Mouse (Mus musculus): ENCODE measurements around the gene Tuba8. TPM values are rescaled to one million over a fixed set of nuclear protein-coding genes. Genes with fewer than 3 reads are reported as not detected.
A peak's percentile ranks its signal among the peaks of the same experiment; 100 is the strongest.

The Tuba8 gene
- 15.9 and 17.5 TPM in 2 replicates for total RNA-seq (2021)
- long read RNA-seq, experiment 1, transcript Tuba8-201 (5 exons, 2,263 nt) = major isoform, 21 of 23 reads
- long read RNA-seq, experiment 1, partial matches to known transcripts = 2 of 23 reads
- long read RNA-seq, experiment 1, other reads (novel, unspliced or antisense) = 0 of 23 reads
- long read RNA-seq, experiment 2, transcript Tuba8-201 (5 exons, 2,263 nt) = major isoform, 32 of 35 reads
- long read RNA-seq, experiment 2, partial matches to known transcripts = 2 of 35 reads
- long read RNA-seq, experiment 2, other reads (novel, unspliced or antisense) = 1 of 35 reads

DNA sequence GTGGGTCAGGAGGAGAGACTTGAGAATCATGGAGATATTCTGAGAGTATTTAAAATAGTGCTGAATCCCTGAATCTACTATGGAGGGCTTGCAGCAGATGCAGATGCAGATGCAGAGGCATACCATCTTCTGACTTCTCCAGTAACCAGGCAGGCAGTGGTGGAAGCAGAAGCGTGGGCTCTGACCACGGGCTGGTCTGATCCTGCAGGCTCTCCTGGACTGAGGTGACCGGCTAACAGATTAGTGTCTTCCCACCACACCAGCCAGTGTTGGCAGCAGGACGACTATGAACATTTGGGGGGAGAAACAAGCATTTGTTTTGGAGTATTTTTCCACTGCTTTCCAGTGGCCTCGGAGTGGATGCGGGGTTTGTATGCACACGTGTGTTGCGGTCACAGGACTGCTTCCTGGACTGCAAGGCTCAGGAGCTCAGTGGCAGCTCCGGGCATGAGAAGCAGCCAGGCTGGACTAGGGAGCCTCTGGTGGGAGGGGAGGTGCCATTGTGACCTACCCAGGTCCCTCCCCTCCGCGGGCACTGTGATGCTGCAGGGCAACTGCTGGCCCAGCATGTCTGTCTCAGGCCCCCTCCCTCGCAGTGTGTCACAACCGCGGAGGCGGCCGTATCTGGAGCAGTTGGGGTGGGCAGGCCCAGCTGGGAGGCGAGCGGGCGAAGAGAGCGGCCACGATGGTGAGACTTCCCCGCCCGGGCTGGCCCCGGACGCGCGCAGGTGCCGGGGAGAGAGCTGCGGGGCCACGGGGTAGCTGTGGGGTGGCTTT is at the start of gene Tuba8:
TSS of gene Tuba8 (plus strand) at position 548 of the 777 bp plus-strand sequence.
- peak; percentile 89 for DNase-seq

DNA sequence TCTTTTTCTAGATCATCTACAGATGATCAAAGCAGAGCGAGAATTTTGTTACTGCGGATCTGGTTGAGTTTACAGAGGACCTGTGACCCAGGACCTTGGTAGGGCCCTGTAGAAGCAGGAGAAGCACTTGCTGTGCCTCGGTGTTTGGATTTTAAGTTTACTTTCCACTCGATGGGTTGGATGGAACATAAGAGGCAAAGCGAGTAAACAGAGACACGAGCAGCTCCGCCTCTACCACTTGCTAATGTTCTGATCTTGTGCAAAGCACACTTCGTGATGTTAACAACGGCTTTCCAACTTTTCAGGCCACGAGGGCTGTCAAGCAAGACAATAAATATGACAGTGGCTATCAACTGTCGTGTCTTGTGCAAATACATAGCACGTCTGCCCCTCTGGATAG is 47.9 kb upstream of the Tuba8 start:
- DNase-seq = no peak

DNA sequence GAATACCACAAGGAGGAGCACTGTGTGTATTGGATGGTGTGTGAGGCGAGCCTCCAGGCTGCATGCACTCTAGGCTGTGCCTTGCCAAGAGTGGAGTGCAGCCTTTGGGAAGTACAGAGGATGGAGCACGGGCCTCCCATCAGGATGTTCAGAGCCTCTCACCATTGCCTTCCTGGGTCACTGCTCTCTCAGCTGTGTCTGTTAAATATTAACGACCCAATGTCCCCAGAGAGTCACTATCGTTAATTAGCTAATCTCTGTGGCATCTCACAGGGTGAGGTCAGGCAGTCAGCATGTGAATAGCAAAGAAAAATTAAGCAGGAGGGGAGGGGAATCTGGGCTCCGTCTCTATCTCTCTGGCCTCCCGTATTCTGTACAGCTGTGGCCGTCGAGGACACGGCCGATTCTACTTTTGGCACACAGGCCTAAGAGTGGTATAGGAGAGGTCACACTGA is 44.4 kb upstream of the Tuba8 start:
- no peak for DNase-seq

DNA sequence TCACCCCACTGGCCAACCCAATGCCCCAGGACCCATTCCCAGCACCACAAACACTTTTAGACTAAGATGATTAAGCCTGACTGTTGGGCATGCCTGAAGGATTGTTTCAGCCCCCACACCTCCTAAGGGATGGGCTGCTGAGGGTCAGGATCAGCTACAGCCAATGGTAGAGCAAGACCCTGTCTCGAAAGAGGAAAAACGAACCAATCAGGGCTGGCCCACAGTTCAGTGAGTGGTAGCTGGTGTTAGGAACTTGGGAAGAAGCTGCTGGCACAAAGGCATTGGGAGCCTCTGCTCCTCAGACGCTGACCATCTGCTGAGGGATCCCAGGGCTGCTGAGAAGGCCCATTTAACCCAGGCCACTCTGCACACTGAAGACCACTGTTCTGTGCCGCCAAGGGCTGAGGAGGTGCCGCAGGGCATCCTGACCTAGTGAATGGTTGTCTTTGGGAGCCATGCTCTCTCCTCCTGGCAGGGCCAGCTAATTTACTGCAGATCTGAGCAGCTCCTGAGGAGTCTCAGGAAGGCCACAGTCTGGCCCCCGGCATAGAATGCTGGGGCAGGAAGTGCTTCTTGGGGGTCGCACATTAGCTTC is 43.0 kb upstream of the Tuba8 start:
- no peak for DNase-seq

DNA sequence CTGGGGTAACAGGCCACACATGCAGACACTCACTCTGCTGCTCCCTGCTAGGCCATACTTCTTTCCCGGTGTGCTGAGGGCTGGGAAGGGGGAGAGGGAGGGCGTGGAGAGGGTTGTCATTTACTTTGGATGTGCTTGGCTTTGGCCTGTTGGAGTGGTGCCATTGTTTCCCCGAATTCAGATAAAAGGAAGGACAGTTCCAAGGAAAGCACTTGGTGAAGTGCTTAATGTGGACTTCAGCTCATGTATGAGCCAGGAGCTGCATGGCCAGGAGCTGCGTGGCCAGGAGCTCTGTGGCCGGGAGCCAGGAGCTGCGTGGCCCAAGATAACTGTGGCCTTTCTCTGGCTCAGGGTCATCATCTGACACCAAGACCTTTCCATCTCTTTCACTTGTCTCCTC is 39.4 kb upstream of the Tuba8 start:
- DNase-seq = peak; percentile 79

DNA sequence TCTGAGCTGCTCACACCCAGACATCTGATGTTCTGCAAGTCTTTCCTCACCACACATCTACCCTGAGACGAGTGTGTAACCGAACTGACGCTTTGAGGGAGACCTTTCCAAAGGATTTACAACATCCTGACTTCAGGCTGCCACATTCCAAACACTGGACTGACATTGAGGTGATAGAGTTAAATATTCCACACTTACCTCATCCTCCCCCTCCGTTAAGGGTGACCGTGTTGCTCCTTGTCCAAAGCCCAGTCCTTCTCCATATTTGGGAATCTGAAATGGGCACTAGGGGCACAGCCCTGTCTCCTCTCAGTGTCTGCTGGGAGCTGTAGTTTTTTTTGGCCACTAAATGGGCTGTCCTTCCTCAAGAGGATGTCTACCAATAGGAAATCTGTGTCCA is 37.0 kb upstream of the Tuba8 start:
- DNase-seq = no peak

DNA sequence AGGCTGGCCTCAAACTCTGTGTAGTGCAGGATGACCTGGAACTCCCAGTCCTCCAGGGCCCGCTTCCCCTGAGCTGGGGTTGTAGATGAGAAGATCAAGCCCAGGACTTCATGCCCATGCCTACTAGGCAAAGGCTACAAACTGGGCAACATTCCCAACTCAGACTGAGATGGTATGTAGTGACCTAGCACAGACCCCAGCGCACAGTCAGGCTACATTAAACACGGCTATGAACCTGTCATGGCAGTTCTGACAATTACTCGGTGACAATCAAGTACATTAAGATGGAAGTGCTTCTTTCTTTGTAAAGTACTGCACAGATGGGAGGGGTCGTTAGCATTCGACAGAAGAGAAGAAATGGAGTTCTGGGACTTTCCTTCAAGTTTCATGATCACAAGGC is 35.7 kb upstream of the Tuba8 start:
- no peak for DNase-seq

DNA sequence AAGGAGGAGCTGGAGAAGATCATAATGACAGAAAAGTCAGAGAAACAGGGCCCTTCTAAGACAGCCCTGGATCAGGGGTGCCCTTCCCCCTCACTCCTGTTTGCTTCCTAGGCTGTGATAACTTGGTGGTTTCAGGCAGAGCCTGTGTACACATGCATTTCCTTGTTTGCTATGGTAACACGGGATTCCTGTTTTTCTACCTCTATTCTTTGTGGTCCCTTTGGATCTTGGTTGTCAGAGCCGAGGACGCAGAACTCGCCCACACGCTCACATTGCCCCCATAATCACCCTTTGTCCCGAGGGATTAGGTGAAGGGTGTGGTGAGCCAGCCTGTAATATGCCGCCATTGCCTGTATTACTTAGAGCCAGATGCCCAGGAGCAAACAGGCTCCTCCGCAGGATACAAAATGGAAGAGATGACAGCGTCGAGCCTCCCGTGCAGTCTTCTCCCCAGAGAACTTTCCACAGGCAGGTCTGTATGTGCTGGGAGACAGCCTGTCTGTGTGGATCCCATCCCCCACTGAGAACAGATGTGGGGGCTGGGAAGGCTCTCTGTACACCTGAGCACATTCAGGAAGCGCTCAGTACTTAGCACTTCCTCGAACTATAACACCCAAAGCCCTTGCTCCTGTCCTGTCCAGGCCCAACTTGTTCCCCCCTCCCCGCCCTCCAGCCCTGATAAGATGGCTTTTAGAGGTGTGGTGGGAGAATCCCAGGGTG is 34.3 kb upstream of the Tuba8 start:
- no peak for DNase-seq

DNA sequence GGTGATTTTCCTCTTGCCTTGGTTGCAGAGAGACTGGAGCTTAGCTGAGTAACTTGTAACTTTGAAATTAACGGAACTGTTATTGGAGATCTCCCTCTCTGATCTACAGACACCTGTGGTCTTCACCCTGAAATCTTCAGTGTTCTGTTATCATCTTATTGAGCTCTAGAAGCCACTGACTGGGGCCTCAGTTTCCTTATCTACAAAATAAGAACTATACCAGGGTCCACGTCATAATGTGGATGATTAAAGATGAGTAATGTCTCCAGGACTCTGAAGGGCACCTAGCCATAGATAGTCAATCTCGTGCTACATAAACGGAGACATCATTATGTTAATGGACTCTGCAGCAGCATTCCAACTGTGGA is 33.8 kb upstream of the Tuba8 start:
- no peak for DNase-seq

DNA sequence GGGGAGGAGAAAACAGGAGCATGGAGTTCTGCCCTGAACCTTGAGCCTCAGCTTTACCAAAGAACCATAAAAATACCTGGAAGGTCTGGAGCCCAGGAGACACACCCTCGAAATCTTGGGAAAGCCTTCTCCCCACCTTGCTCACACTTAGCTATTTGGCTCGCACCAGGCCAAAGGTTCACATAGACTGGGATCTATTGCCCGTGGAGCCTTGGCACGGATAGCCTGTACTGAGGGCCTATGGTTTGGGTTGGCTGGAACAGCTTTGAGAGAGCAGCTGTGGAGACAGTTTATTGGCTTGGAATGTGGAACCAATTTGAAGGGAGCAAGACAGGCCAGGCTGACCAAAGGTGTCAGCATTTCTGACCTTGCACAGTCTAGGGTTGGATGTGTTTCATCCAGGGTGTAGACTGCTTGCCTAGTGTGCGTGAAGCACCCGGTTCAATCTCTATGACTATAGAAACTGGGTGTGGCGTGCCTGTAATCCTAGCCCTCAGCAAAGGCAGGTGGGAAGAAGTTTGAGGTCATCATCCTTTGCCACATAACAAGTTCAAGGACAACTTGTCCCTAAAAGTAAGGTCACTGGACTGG is 33.3 kb upstream of the Tuba8 start:
- DNase-seq = peak; percentile 32

DNA sequence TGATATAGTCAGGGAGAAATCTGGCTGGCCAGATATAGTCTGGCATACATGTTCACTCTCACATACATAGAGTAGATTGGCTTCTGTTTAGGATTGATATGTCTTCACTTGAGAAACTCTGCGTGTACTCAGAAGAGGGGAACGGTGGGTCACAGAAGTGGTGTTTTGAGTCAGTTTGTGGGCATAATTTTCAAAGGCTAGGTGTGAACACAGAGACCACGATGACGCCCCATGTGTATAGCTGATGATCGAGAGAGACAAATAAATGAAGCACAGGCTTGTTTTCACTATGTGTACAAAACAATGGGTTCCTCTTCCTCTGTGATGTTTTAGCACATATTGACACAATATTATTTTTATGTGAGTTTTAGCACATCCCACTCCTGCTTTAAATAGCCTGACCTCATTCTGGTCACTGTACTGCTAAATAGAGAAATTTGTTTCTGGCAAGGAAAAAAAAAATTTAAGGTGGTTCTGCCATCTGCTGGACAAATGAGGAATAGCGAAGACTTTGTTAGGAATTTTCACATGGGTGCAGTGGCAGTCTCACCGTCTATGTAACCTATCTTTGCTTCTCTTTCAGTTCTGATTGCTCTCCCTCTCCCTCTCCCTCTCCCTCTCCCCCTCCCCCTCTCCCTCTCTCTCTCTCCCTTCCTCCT is 31.7 kb upstream of the Tuba8 start:
- peak; percentile 66 for DNase-seq

DNA sequence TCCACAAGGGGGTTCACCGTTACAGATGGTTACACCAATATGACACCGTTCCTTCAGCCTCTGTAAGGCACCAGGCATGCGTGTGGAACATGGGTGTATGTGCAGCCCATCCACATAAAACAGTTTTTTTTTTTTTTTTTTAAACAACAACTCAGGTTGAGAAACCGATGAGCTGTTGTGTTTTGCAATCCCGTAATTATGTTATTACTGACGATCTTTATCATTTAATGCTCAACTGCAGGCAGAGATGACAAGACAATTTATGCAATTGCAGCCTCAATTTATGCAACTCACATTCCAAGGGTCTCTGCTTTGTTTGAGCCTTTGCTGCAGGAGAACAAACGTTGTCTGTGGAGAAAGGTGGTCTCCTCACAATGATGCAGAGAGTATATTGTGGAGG is 30.6 kb upstream of the Tuba8 start:
- no peak for DNase-seq

DNA sequence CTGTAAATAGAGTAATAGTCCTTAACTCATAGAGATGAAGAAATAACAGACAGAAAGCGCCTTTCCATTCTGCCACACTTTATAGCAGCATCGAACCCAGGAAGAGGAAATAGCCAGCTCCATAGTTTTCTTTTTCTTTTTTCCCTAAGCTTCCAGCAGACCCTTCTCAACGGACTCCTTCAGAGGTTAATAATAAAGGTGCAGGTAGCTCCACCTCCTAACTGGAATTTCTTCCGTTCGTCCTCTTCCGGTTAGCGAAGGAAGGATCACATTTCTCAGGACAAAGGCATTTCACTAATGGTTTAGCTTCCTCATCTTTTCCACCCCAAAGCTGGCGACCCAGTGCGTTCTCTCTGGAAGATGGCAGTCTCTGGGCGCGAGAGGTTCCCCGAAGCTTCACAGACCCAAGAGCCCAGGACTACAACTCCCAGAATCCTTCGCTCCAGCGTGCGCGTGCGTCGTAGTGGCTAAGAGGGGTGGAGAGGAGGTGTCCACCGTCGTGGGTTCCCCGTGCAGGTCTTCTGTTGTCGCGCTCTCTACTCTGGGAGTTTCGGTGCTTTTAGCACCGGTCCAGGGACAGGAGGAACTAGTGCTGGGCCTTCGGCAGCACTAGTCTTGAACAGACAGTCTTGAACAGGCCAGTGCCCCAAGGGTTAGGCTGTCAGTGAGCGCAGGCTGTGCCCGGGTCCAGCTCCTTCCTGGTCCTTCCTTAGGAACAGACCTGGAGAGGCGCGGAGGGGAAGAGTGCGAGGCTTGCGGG is 26.9 kb upstream of the Tuba8 start, which contains the start of gene Pex26:
TSS of gene Pex26 (plus strand) at position 254 of the 760 bp plus-strand sequence.
- DNase-seq = peak; percentile 95

DNA sequence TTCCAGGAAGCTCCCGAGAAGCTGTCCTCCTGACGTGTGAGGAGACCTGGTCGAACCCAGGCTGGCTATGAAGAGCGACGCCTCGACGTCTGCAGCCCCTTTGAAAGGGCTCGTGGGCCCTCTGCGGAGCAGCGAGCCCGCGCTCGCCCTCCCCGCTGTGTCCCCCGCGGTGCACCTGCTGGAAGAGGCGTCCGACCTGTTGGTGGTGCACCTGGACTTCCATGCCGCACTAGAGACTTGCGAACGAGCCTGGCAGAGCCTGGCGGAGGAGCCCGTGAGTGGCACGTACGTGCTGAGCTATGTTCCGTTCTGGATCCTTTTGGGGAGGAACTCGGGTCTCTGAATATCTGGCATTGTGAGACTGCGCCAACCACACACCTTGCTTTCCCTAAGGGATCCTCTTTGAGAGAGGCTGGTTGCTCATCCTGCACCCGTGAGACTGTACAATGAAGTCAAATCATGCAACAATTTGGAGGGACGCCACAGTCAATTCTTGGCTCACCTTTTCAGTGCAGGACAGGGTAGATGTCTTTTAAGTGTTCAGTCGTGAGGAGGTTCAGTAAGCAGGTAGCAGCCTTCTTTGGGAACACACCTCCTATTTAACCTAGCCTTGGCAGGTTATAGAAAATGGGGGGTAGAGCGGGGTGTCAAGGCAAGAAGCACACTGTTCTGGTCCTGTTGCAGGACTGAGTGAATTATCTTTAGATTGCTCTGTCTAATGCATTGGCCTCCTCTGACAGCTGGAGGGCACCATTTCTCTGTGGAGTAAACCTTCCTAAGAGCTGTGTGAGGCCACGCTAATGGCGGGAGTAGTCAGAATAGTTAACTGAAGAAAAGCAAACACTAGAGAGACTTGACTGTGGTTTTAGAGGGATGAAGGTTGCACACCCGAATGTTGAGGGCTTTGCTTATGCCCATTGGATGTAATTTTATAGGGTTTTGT is 26.0 kb upstream of the Tuba8 start:
- peak; percentile 72 for DNase-seq

DNA sequence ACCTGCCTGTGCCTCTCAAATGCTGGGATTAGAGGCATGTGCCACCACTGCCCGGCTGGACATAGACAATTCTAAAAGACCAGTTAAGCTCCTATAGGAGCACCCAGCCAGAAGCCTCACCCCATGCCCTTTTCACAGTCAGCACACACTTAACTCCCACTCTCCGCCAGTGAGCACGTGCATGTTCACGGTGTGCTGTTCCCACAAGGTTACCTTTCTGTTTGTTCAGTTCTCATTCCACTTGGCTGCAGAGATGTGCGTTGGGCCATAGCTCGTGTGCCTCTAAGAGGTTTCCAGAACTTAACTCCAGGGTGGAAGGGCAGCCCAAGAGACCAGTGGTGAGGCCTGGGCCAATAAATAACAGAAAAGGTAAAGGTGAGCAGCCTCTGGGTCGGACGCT is 25.3 kb upstream of the Tuba8 start:
- DNase-seq = no peak

DNA sequence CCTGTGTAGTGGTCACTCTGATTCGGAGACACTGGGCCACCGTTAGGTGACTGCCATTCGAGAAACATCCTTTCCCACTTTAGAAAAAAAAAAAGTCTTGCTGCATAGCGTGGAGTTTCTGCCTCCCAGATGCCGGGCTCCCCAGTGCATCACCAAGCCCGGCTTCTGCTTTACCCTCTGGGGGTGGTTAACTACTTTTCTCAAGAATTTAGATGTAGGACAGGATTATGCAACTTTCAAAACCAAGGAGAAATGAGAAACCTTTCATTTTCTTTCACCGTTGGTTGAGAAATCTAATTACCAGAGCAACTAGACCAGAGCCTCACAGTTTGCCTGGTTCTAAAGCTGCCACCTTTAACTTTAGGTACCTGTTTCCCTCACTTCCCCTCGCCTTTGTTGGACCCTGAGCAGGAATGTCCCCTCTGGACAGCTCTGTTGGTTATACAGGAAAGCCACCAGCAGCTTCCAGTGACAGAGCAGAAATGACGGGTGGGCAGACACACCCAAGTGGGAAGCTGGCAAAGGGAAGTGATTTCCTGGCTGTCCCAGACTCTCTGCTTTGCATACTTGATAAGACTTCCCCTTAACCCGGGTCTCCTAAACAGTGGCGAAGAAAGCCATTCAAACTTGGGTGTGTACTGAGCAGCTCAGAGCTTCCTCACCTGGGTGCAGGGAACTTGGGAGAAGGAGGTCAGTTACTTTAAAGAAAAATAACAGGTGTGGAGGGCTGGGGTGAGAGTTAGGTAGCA is 19.1 kb upstream of the Tuba8 start:
- no peak for DNase-seq

DNA sequence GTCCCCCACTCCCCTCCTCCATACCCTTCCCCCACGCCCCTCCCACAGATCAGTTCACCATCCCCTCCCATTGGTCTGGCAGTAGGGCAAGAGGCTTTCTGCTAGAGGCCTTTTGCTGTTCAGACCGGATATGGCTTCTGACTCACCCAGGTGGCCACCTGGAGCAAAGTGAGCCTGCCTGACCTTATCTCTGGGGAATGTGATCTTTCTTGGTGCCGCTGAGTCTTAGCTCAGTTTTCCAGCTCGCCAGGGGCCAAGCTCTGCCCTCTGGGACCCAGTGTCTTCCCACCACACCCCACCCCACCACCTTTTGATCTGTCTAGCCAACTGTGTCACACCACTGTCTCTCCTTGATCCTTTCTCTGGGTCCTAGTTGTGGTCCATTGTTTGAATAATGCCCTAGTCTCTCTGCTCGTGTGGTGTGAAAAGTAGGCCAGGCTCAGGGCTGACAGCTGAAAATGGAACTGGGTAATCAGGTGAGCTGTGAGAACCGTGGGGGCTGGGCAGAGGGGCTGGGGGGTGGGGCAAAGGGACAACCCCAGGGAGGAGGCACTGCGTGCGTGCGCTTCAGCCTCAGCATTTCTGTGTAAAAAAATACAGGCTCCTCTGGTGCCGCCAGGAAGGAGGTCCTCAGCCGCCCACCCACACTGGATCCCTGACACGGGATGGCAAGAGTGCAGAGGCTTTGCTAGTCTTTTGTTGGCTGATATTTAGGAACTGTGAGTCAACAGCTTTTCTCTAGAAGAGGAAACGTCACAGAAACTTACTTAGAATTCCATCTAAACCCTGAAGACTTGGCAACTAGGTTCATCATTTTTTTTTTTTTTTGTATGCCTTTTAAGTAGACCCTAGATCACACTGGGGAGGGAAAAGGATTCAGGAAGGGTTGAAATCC is 16.2 kb upstream of the Tuba8 start:
- no peak for DNase-seq
